Mouse (Mus musculus) limb, embryonic 15.5 days (tissue): ENCODE measurements around the gene Ube2s. TPM values are rescaled to one million over a fixed set of nuclear protein-coding genes. Genes with fewer than 3 reads are reported as not detected.
A peak's percentile ranks its signal among the peaks of the same experiment; 100 is the strongest.
"Not testable (repeated sequence)": the region's sequence is repeated elsewhere in the genome, so short reads cannot be mapped to it uniquely, and the experiment has no call there.

Experiments used
- ATAC-seq: fragments of 200-750 bp; cut with Nextera tagmentation; 2 replicates; pipeline ENCODE4 v1.8.0; 2017; ENCODE audit warnings: low read depth, moderate TSS enrichment; ENCODE audit not compliant: insufficient number of reproducible peaks, low FRiP score, low TSS enrichment
- H3K27ac ChIP-seq: fragments of 300-500 bp; sonication (generic); 2 replicates; pipeline ENCODE4 v1.5.1; 2015; ENCODE audit warnings: moderate library complexity, mild to moderate bottlenecking, inconsistent platforms
- H3K27me3 ChIP-seq: fragments of 300-500 bp; sonication (generic); 2 replicates; pipeline ENCODE4 v1.6.1; 2015; ENCODE audit warnings: inconsistent platforms
- H3K36me3 ChIP-seq: fragments of 300-500 bp; sonication (generic); 2 replicates; pipeline ENCODE4 v1.6.1; 2015; ENCODE audit warnings: inconsistent platforms
- H3K4me1 ChIP-seq: fragments of 300-500 bp; sonication (generic); 2 replicates; pipeline ENCODE4 v1.6.1; 2015; ENCODE audit warnings: inconsistent platforms
- H3K4me2 ChIP-seq: fragments of 300-500 bp; sonication (generic); 2 replicates; pipeline ENCODE4 v1.6.1; 2015; ENCODE audit warnings: mild to moderate bottlenecking, inconsistent platforms
- H3K4me3 ChIP-seq: fragments of 300-500 bp; sonication (generic); 2 replicates; pipeline ENCODE4 v1.5.1; 2015; ENCODE audit warnings: mild to moderate bottlenecking, inconsistent platforms
- H3K9ac ChIP-seq: fragments of 300-500 bp; sonication (generic); 2 replicates; pipeline ENCODE4 v1.6.1; 2015; ENCODE audit warnings: inconsistent platforms
- H3K9me3 ChIP-seq: fragments of 300-500 bp; sonication (generic); 2 replicates; pipeline ENCODE4 v1.6.1; 2016; ENCODE audit warnings: inconsistent platforms
- WGBS: fragments of 180-500 bp; shearing (Covaris S2); methylation state at CpG from one replicate; pipeline ENCODE4 v1.1.7; 2015; 5-methylcytosine and 5-hydroxymethylcytosine counted together
- polyA plus RNA-seq: library from polyadenylated mRNA; unstranded; fragments of >200 nt; fragmentation: Nextera tagmentation; extraction: Ambion mirVana; gene quantifications from 2 replicates; pipeline ENCODE4 v1.2.1, GENCODE M21; 2015

Ube2s gene
- polyA plus RNA-seq, 1 experiment from 2014 or later: 282 TPM

DNA sequence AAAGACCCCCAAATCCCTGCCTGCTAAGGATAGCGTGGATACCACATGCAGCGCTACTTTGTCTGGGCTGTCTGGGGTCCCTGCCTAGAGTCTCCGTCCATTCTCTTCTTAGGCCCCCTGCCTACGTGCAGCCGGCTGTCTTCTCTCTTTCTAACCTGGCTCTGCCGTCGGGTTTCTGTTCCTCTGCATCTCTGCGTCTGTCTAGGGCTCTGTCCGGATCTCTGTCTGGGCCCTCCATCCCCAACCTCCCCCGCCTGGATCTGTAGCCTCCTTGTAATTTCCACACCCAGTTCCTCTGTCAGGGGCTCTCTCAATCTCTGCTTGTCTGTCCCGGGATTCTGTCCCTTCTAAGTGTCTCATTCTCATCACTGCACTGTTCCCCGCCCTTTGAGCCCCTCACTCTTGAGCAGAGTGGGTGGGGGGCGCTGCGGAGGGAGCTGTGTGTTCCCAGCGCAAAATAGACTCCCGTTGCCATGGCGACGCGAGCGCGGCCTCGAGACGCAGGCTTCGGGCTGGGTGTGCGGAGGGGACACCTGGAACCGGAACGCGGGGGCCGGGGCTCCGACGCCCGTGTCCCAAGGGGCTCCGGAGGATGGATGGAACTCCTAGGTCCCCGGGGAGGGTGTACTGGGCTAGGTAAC is 31.3 kb upstream of the Ube2s start:
- ATAC-seq: no peak
- Histone ChIP-seq H3K27me3 (peaks cover 72% of the 10 kb centered on the region), H3K9me3 (no peaks in the 10 kb centered on the region), H3K4me1 (peaks cover 29% of the 10 kb centered on the region), H3K27ac (no peak overlapping the region), H3K36me3 (no peaks in the 10 kb centered on the region), H3K4me2 (peak overlapping the region; percentile 84), H3K9ac (peak overlapping the region; percentile 11; the same call in 1 of the 2 replicates), H3K4me3 (peak overlapping the region; percentile 42)
- 1% methylated on average over 34 of the region's 34 CpGs for WGBS

DNA sequence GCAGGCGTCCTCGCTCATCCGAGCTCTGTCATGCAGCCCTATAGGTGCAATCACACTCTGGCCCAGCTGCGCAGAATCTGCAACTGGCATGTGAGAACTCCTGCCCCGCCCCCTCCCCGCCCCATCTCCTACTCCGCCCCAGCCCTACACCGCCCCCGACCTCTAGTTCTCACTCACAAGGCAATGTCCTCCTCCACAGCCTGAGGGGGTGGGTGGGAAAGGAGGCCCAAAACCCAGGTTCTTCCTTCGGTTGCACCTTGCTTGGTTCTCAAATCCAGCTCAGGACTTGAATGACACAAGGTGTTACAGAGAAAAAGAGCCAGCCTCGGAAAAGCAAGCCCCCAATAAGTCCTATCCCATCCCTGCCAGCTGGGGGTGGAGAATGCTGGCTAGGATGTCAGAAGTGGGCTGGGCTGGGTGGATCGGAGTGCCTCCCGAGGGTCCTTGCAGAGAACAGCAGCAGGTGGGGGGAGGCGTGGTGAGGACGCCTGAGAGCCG is 30.3 kb upstream of the Ube2s start:
- Histone ChIP-seq H3K9ac (no peak overlapping the region), H3K36me3 (no peaks in the 10 kb centered on the region), H3K27ac (no peak overlapping the region), H3K27me3 (peaks cover 79% of the 10 kb centered on the region), H3K4me3 (peak overlapping the region; percentile 42; the same call in 1 of the 2 replicates), H3K4me2 (peak overlapping the region; percentile 84), H3K9me3 (no peaks in the 10 kb centered on the region), H3K4me1 (peaks cover 29% of the 10 kb centered on the region)
- peak; percentile 56; the same call in 1 of the 2 replicates for ATAC-seq
- WGBS: 1% methylated on average over 16 of the region's 16 CpGs

DNA sequence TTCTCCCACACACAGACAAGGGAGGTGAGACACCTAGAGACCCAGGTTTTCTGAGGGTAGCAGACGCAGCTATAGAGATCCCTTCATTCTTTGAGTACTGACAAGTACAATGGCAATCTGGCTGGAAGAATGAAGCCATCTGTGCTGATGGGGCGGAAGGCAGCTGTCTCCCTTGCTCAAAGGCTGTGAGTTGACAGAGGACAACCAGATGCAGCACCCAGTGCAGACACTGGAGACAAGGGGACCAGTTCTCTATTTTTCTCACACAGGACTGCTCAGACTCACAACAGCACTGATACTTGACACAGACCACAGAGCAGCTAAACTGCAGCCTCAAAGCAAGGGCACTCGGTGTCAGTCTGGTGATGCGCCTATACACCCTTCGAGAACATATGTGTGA is 29.7 kb upstream of the Ube2s start:
- no peak overlapping the region for H3K27ac ChIP-seq
- peaks cover 85% of the 10 kb centered on the region for H3K27me3 ChIP-seq
- no peak for ATAC-seq
- 45% methylated on average over 5 of the region's 5 CpGs for WGBS
- H3K9me3 ChIP-seq: no peaks in the 10 kb centered on the region
- no peak overlapping the region for H3K9ac ChIP-seq
- no peak overlapping the region for H3K4me2 ChIP-seq
- H3K4me1 ChIP-seq: peaks cover 29% of the 10 kb centered on the region
- no peak overlapping the region for H3K4me3 ChIP-seq
- no peaks in the 10 kb centered on the region for H3K36me3 ChIP-seq

DNA sequence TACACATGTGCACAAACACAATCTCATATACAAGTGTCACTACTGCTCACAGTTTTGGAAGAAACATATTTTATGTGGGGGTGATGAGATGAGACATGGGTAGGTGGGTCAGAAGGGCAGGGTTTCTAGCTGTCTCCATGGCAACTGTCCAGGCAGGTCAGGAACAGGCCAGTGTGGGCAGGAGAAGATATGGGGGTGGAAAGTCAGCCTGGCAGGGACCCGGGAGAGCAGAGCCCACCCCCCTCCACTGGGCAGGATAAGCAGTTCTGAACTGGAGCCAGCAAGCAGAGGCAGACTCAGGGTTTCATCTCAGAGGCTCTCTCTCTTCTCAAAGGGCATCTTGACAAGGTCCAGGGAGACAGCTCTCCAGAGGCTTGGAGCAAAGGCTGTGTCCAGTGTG is 25.2 kb upstream of the Ube2s start:
- no peak for ATAC-seq
- WGBS: 14% methylated on average over 1 of the region's 1 CpGs
- Histone ChIP-seq H3K4me3 (no peak overlapping the region), H3K4me2 (no peak overlapping the region), H3K9ac (no peak overlapping the region), H3K36me3 (no peaks in the 10 kb centered on the region), H3K27me3 (peaks cover 89% of the 10 kb centered on the region), H3K4me1 (peaks cover 16% of the 10 kb centered on the region), H3K27ac (no peak overlapping the region), H3K9me3 (no peaks in the 10 kb centered on the region)

DNA sequence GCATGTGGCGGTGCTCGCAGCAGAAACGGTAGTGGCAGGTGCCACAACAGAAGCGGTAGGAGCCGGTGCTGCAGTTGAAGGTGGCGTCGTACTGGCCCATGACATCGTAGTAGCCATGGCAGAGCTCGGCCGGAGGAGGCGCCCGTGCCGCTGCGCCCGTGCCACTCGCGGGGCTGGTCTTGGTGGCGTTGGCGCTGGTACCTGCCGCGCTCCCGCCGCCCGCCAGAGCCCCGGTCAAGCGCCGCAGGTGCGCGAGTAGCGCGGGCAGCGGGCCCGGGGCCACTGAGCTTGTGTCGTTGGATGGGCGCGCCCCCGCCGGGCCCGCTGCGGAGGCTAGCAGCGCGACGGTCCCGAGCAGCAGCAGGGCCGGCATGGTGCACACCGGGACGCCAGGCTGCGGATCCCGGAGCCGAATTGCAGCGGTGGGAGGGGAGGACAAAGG is 24.0 kb upstream of the Ube2s start:
- peak overlapping the region; percentile 88 for H3K4me2 ChIP-seq
- H3K4me1 ChIP-seq: peaks cover 11% of the 10 kb centered on the region
- peak overlapping the region; percentile 47 for H3K4me3 ChIP-seq
- H3K27ac ChIP-seq: no peak overlapping the region
- ATAC-seq: no peak
- WGBS: under 1% methylated on average over 51 of the region's 51 CpGs
- no peaks in the 10 kb centered on the region for H3K36me3 ChIP-seq
- no peaks in the 10 kb centered on the region for H3K9me3 ChIP-seq
- H3K27me3 ChIP-seq: peaks cover 85% of the 10 kb centered on the region
- no peak overlapping the region for H3K9ac ChIP-seq

DNA sequence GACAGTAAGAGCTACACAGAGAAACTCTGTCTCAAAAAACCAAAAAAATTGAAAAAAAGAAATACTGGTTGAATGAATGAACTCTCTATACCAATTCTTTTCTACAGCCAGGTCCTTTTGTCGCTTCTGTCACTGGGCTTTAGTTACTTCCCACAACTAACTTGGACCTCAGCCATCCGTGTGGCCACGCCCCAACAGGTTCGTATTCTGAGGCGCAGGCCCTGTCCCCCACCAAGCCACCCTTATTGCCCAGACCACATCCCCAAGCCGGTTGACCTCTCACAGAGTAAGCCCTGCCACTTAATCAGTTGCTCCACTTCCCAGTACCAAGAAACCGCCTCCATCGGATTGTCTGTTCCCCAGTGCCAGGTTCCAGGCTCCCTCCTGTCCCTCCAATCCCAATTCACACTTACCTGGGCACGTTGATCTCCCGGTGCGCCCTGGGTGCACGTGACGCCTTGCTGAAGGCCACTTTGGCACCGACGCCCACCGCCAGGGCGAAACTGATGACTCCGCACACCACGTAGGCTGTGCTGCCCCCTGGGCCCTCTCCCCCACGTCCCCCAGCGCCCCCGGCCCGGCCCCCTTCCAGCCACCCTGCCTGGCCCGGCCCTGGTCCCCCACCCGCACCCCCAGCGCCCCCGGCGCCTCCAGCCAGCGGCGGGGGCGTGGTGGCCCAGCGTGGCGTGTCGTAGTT is 23.4 kb upstream of the Ube2s start:
- no peak for ATAC-seq
- 4% methylated on average over 32 of the region's 34 CpGs for WGBS
- Histone ChIP-seq H3K9ac (no peak overlapping the region), H3K4me2 (peak overlapping the region; percentile 88), H3K9me3 (no peaks in the 10 kb centered on the region), H3K4me3 (peak overlapping the region; percentile 47), H3K4me1 (peaks cover 11% of the 10 kb centered on the region), H3K27ac (no peak overlapping the region), H3K27me3 (peaks cover 85% of the 10 kb centered on the region), H3K36me3 (no peaks in the 10 kb centered on the region)

DNA sequence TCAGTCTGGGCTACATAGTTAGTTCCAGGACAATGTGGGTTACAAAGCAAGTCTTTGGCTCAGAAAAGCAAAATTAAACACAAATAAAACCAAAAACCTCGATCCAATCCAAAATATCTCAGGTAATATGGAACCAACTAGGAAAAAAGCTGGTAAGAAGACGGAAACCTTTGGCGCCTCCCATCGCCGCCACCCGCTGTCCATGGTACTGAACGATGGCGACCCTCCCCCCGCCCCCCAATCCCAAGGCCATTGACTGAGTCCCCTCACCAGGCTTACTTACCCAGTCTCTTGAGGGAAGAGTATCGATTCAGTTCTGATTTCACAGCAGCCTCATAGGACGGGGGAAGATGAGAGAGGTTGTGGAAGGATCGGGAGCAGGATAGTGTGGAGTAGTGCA is 18.1 kb upstream of the Ube2s start:
- H3K4me2 ChIP-seq: no peak overlapping the region
- no peak overlapping the region for H3K4me3 ChIP-seq
- H3K27ac ChIP-seq: no peak overlapping the region
- H3K9ac ChIP-seq: no peak overlapping the region
- 0 out of 2 replicates have a peak, but pooled peaks cover 3% of the 10 kb centered on the region for H3K4me1 ChIP-seq
- peaks cover 54% of the 10 kb centered on the region for H3K27me3 ChIP-seq
- no peaks in the 10 kb centered on the region for H3K36me3 ChIP-seq
- no peaks in the 10 kb centered on the region for H3K9me3 ChIP-seq
- 4% methylated on average over 12 of the region's 12 CpGs for WGBS
- no peak for ATAC-seq

DNA sequence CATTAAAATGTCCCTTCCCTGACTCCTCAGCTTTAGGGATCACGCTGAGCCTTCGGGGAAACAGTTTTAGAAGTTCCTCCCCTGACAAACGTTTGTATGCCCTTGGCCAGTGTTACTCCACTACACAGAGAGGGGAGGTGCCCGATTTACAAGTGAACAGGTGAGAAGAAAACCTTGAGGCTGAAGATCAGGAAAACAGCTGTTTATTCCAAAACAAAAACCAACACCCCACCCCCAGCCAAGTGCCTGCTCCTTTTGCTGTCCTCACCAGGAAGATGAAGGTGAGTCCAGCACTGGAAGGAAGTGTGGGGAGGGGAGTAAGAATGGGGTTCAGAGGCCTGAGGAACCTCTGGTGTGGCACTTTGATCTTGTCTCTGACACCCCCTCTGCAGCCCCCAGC is 13.0 kb upstream of the Ube2s start:
- Histone ChIP-seq H3K27ac (no peak overlapping the region), H3K4me1 (no peaks in the 10 kb centered on the region), H3K27me3 (peaks cover 12% of the 10 kb centered on the region), H3K9me3 (no peaks in the 10 kb centered on the region), H3K36me3 (no peaks in the 10 kb centered on the region), H3K4me2 (no peak overlapping the region), H3K9ac (no peak overlapping the region), H3K4me3 (no peak overlapping the region)
- no peak for ATAC-seq
- 46% methylated on average over 4 of the region's 4 CpGs for WGBS

DNA sequence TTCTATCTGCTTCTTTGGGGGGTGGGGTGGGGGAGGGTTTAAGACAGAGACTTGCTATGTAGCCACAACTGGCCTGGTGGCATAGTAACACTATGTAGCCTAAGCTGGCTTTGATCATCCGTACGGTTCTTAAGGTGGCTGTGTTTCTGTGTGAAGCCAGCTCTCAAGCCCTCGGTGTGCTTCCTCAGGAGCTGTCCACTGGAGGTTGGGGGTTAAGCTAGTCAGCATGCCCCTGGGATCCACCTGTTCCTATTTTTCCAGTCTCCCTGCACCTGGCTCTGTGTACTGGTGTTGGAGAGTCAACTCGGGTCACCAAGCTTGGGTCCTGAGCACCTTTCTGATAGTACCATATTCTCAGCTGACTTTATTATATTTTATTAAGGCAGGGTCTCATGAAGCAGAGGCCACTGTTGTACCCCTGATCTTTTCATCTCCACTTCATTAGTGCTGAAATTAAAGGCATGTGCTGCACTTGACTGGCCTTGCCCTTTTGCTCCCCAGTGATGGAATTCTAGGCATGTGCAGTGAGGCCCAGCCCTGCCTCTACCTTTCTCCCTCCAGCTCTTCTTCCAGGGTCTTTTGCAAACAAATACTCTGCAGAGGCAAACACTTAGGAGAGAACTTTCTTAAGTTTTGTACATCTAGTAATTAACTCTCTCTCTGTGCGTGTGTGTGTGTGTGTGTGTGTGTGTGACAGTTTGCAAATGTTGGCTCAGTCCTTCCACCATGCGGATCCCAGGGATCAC is 9.9 kb upstream of the Ube2s start:
- ATAC-seq: no peak
- WGBS: 51% methylated on average over 6 of the region's 6 CpGs

DNA sequence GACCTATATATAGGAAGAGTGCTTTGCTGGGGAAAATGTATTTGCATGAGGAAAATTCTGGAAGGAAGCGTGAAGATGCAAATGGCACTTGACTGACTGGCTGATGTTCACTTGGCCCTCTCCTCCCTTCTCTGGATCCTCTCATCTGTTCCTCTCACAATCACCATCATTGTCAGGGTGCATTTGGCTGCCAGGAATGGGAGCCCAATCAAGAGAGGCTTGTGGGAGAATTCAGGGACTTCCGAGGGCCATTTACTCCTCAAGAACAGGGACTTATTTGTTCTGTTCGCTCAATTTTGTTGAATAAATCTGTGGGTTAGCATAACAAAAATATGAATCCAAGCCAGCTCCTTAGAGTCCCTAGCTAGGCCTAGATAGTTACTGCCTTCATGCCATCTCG is 9.3 kb upstream of the Ube2s start:
- no peak overlapping the region for H3K4me2 ChIP-seq
- H3K36me3 ChIP-seq: no peaks in the 10 kb centered on the region
- no peak for ATAC-seq
- no peak overlapping the region for H3K4me3 ChIP-seq
- H3K27ac ChIP-seq: no peak overlapping the region
- WGBS: 86% methylated on average over 4 of the region's 4 CpGs
- H3K27me3 ChIP-seq: peaks cover 4% of the 10 kb centered on the region; the same call in 1 of the 2 replicates
- H3K4me1 ChIP-seq: no peaks in the 10 kb centered on the region
- H3K9ac ChIP-seq: no peak overlapping the region
- no peaks in the 10 kb centered on the region for H3K9me3 ChIP-seq

More for the DNA sequence above, 9.9 kb upstream of the Ube2s start:
- Histone ChIP-seq H3K4me1 (no peaks in the 10 kb centered on the region), H3K4me3 (no peak overlapping the region), H3K9me3 (no peaks in the 10 kb centered on the region), H3K27me3 (peaks cover 4% of the 10 kb centered on the region; the same call in 1 of the 2 replicates), H3K27ac (no peak overlapping the region), H3K9ac (no peak overlapping the region), H3K36me3 (no peaks in the 10 kb centered on the region), H3K4me2 (no peak overlapping the region)

DNA sequence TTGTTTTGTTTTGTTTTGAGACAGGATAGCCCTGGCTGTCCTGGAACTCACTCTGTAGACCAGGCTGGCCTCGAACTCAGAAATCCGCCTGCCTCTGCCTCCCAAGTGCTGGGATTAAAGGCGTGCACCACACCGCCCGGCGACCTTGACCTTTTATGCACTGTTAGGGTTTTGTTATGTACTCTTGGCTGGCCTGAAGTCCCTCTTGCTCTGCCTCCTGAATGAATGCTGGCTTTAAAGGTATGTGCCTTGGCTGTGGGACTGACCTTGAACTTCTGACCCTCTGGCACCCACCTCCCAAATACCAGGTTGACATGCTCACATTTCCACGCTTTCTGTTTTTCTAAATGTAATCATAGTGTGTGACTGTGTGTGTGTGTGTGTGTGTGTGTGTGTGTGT is 8.5 kb upstream of the Ube2s start:
- H3K4me2 ChIP-seq, ATAC-seq, H3K27me3 ChIP-seq, H3K27ac ChIP-seq, H3K9ac ChIP-seq, H3K36me3 ChIP-seq, H3K4me1 ChIP-seq, H3K4me3 ChIP-seq, H3K9me3 ChIP-seq: not testable (repeated sequence)
- 84% methylated on average over 7 of the region's 7 CpGs for WGBS

DNA sequence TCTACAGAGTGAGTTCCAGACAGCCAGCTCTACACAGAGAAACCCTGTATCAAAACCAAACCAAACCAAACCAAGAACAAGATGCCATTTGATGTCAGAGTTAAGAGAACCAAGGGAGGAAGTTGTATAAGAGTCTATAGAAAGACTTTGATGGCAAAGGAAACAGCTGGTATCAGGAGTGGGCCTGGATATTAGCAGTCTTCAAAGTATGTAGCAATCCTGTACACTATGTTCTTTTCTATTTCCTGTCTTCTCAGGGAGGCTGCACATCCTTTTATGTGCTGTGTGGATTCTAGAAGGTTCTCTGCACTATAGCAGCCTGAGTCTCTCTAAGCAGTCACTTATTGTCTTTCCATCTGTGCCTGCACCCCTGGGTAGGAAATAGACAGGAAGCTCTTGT is 4.2 kb upstream of the Ube2s start:
- Histone ChIP-seq H3K27ac (no peak overlapping the region), H3K4me3 (no peak overlapping the region), H3K27me3 (no peaks in the 10 kb centered on the region), H3K4me1 (peaks cover 6% of the 10 kb centered on the region; the same call in 1 of the 2 replicates), H3K9ac (no peak overlapping the region), H3K36me3 (no peaks in the 10 kb centered on the region), H3K9me3 (no peaks in the 10 kb centered on the region), H3K4me2 (no peak overlapping the region)
- ATAC-seq: no peak
